Mouse (Mus musculus) myocyte (in vitro differentiated cells): ENCODE results near the gene Zfp825. TPM values are rescaled to one million over a fixed set of nuclear protein-coding genes. Genes with fewer than 3 reads are reported as not detected.
"Not testable (repeated sequence)": the region's sequence is repeated elsewhere in the genome, so short reads cannot be mapped to it uniquely, and the experiment has no call there.

ENCODE experiments used
- H3K27me3 ChIP-seq: one replicate; pipeline ENCODE4 v1.6.1; 2011; ENCODE audit not compliant: control insufficient read depth, insufficient read depth, insufficient read length
- H3K36me3 ChIP-seq: one replicate; pipeline ENCODE4 v1.6.1; 2011; ENCODE audit not compliant: control insufficient read depth, insufficient read depth
- H3K4me2 ChIP-seq: one replicate; pipeline ENCODE4 v1.6.1; 2011; ENCODE audit warnings: low read depth, control low read depth
- H3K4me3 ChIP-seq: one replicate; pipeline ENCODE4 v1.5.1; 2011; ENCODE audit warnings: mild to moderate bottlenecking, control low read depth, moderate library complexity
- H3K79me2 ChIP-seq: one replicate; pipeline ENCODE4 v1.6.1; 2011; ENCODE audit not compliant: control insufficient read depth, insufficient read depth
- H3ac ChIP-seq: one replicate; pipeline ENCODE4 v1.6.1; 2011; ENCODE audit not compliant: control insufficient read depth, insufficient read length
- CEBPB ChIP-seq: IDR thresholded peaks from 2 replicates; pipeline ENCODE4 v1.6.1; 2011; ENCODE audit warnings: mild to moderate bottlenecking, moderate library complexity; ENCODE audit not compliant: poor library complexity, insufficient read depth, severe bottlenecking
- E2F4 ChIP-seq: IDR thresholded peaks from one replicate; pipeline ENCODE4 v1.6.1; 2011; ENCODE audit warnings: mild to moderate bottlenecking, control low read depth, moderate library complexity; ENCODE audit not compliant: insufficient read depth
- MAX ChIP-seq: IDR thresholded peaks from one replicate; pipeline ENCODE4 v1.6.1; 2011; ENCODE audit warnings: low read depth, mild to moderate bottlenecking, control low read depth
- MYOD1 ChIP-seq, 3 experiments: IDR thresholded peaks; one replicate each; pipeline ENCODE4 v1.6.1; 2011; ENCODE audit warnings: control low read depth in 2 of 3, low read depth in 2 of 3, mild to moderate bottlenecking in 2 of 3, moderate library complexity in 1 of 3; ENCODE audit not compliant: insufficient read length in 2 of 3, control insufficient read depth in 1 of 3
- MYOG ChIP-seq, 3 experiments: IDR thresholded peaks; one replicate each; pipeline ENCODE4 v1.6.1; 2011; ENCODE audit warnings: control low read depth in 2 of 3, low read depth in 2 of 3, mild to moderate bottlenecking in 2 of 3; ENCODE audit not compliant: insufficient read length in 2 of 3, control insufficient read depth in 1 of 3, insufficient read depth in 1 of 3
- POLR2A ChIP-seq: IDR thresholded peaks from one replicate; pipeline ENCODE4 v1.6.1; 2011; ENCODE audit warnings: low read depth, mild to moderate bottlenecking, control low read depth, moderate library complexity; ENCODE audit not compliant: insufficient read length
- POLR2AphosphoS2 ChIP-seq: IDR thresholded peaks from one replicate; pipeline ENCODE4 v1.6.1; 2011; ENCODE audit warnings: low read depth, control low read depth; ENCODE audit not compliant: insufficient read length
- REST ChIP-seq: IDR thresholded peaks from one replicate; pipeline ENCODE4 v1.6.1; 2011; ENCODE audit warnings: mild to moderate bottlenecking, control low read depth, moderate library complexity; ENCODE audit not compliant: insufficient read depth, insufficient read length
- SRF ChIP-seq: IDR thresholded peaks from one replicate; pipeline ENCODE4 v1.6.1; 2011; ENCODE audit warnings: low read depth; ENCODE audit not compliant: control insufficient read depth, insufficient read length
- TCF12 ChIP-seq: IDR thresholded peaks from one replicate; pipeline ENCODE4 v1.6.1; 2011; ENCODE audit warnings: mild to moderate bottlenecking, control low read depth; ENCODE audit not compliant: poor library complexity, insufficient read depth, severe bottlenecking
- TCF3 ChIP-seq: IDR thresholded peaks from one replicate; pipeline ENCODE4 v1.6.1; 2011; ENCODE audit warnings: low read depth, control low read depth; ENCODE audit not compliant: insufficient read length
- USF1 ChIP-seq: IDR thresholded peaks from one replicate; pipeline ENCODE4 v1.6.1; 2011; ENCODE audit warnings: low read depth, mild to moderate bottlenecking, control low read depth, moderate library complexity
- polyA plus RNA-seq: library from polyadenylated mRNA; unstranded; fragments of >200 nt; fragmentation: generic; extraction: Trizol; gene quantifications from one replicate; pipeline ENCODE4 v1.2.1, GENCODE M21; 2012; ENCODE audit warnings: missing spikeins

Zfp825 gene
- polyA plus RNA-seq, 1 experiment, result 2.8 TPM

DNA sequence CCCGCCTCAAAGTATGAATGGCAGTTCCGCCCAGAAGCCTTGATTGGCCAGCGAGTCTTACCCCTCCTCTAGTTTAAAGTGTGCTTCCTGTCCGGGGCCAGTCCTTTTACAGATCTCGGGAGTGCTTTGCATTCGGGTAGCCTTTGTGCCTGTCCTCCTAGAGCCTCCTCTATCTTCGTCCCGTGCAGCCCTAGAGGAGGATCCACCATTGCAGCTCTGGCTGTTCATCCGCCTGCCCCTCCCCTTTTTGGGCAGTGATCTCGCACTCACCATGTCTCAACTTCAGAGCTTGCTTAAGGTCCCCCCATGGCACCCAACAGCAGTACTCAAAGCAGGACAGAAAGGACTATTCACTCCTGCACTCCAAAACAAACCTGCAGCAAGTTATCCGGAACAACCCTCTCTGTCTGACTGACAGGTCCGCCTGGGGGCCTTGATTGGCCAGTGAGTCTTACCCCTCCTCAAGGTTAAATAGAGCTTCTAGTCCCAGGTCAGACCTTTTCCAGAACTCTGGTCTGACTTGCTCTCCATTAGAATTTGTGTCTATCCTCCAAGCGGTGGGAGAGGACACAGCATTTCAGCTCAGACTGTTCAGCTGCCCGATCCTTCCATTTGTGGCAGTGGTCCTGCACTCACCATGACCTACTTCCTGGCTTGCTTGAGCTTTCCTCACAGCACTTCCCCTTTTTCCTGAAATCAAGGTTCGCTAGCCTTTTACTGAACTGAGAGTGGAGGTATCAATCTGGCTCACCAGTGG is 28.9 kb upstream of the Zfp825 start:
- peak overlapping the region; percentile 63 for H3K4me2 ChIP-seq
- peak overlapping the region; percentile 20 for H3K4me3 ChIP-seq
- H3K79me2 ChIP-seq, result no peaks in the 10 kb centered on the region
- no peak overlapping the region for H3ac ChIP-seq
- TF ChIP-seq POLR2A, result peak; percentile 49
- TF ChIP-seq CEBPB, result no peak
- H3K27me3 ChIP-seq, result no peaks in the 10 kb centered on the region
- no peaks in the 10 kb centered on the region for H3K36me3 ChIP-seq

DNA sequence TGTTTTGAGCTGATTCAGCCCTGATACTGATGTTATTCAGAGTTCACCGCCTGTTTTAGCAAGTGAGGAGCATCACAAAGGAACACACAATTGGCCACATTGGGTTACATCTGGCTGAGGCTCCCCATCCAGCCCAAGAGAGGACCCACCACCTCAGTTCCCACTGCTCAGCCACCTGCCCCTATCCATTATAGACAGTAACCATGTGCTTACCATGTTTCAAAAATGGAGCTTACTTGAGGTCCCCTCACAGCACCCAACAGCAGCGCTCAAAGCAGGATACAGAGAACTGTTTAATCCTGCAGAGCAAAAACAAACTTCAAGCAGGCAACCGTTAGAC is 28.3 kb upstream of the Zfp825 start:
- Histone ChIP-seq H3K4me2 (peak overlapping the region; percentile 63), H3K4me3 (peak overlapping the region; percentile 20)
- H3K36me3 ChIP-seq, H3K79me2 ChIP-seq, H3ac ChIP-seq, H3K27me3 ChIP-seq: not testable (repeated sequence)

DNA sequence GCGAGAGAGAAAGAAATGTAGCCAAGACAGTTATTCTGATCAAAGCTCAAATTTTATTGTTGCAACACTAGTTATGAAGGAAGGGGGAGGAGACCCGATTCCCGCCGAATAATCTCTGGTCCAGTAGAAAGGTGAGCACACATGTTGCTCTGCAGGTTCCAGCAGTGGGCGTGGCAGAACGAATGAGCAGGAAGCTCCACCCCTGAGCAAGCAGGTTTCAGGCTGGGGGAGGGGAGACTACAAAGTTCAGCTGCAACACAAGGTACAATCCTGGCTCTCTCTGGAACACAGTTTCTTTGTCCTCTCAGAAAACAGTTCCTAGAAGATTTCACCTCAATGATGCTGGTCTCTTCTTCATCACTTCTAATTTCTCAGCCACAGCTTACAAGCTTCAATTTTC is 14.2 kb upstream of the Zfp825 start:
- H3K36me3 ChIP-seq, H3K79me2 ChIP-seq, H3ac ChIP-seq, H3K4me2 ChIP-seq, H3K27me3 ChIP-seq, H3K4me3 ChIP-seq: not testable (repeated sequence)

DNA sequence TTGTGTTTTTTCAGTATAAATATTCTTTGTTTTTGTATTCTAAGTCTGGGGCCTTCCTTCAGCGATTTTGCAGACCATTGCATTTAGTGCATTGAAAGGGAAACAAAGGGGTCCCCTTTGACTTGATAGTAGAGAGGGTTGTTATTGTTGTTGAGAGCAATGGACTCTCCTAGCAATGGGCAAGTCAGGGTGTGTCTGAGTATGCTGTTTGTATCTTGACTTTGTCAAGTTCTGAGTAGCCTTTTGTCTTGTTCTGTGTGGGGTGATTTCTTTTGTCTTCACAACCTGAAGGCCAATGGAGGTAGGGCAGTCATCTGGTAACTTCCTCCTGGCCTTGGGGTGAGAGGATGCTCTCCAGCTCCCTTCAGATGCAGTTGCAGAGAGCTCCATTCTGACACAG is 9.1 kb upstream of the Zfp825 start:
- H3K4me3 ChIP-seq, H3K36me3 ChIP-seq, H3K27me3 ChIP-seq, H3K4me2 ChIP-seq, H3K79me2 ChIP-seq, H3ac ChIP-seq: not testable (repeated sequence)

DNA sequence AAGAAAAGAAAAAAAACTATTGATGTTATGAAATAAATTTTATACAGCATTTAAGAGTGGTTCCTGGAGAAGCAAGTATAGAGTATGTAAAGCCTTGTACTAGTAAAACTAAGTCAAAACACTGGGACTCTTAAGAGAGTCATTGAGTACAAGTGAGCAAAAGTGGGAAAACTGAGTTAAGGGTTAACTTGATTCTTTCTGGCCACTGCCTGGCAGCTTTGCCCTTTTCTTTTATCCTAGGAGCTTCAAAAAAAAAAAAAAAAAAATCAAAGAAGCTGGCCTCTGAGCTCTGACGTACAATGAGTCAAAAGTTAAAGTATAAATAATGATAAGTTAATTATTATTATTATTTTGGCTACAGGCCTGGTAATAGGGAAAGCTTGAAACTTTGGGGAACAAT is 5.9 kb upstream of the Zfp825 start:
- H3K79me2 ChIP-seq, H3K4me2 ChIP-seq, H3K36me3 ChIP-seq, H3K4me3 ChIP-seq, H3ac ChIP-seq, H3K27me3 ChIP-seq: not testable (repeated sequence)

DNA sequence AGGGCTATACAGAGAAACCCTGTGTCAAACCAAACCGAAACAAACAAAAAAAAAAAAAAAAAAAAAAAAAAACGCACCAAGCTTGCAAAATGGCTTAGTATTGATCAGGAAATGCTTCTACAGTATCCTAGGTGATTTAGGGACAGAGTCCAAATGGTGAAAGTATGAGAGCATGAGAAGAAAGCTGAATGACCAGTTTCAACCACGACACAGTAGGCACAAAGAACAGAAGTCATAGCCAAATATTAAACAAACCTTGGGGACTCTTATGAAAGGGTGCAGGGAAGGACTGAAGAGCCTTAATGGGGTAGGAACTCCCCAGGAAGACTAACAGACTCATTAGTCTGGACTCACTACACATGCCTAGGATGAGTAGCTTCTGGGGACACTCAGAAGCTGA is 9.5 kb downstream of the Zfp825 start:
- H3K79me2 ChIP-seq, H3ac ChIP-seq, H3K4me2 ChIP-seq, H3K27me3 ChIP-seq, H3K4me3 ChIP-seq: not testable (repeated sequence)
- peaks cover 16% of the 10 kb centered on the region for H3K36me3 ChIP-seq

DNA sequence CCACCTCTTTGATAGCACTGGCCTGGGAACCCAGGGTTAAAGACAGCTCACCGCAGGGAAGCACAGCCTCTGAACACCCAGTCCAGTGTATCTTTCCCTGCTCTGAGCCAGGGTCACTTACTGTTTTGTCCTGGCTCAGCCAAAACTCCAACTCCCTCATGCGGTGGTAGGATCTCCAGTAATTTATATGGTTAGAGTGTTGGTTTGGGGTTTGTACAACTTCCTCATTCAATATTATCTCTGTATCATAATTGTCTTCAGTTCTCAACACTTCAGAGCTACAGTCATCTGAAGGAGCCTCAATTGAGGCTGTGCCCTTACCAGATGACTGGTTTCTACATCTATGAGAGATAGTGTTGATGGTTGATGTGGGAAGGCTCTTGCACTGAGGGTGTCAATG is 22.3 kb downstream of the Zfp825 start:
- not testable (repeated sequence) for H3K4me3 ChIP-seq, H3ac ChIP-seq, H3K36me3 ChIP-seq, H3K27me3 ChIP-seq, H3K4me2 ChIP-seq, H3K79me2 ChIP-seq

DNA sequence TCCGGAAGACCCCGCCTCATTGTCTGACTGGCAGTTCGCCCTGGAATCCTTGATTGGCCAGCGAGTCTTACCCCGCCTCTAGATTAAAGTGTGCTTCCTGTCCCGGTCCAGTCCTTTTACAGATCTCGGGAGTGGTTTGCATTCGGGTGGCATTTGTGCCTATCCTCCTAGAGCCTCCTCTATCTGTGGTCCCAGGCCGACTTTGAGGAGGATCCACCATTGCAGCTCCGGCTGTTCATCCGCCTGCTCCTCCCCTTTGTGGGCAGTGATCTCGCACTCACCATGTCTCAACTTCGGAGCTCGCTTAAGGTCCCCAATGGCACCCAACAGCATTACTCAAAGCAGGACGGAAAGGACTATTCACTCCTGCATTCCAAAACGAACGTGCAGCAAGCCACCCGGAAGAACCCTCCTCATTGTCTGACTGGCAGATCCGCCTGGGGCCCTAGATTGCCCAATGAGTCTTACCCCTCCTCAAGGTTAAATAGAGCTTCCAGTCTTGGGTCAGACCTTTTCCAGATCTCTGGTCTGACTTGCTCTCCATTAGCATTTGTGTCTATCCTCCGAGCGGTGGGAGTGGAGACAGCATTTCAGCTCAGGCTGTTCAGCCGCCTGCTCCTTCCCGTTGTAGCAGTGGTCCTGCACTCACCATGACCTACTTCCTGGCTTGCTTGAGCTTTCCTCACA is 30.9 kb downstream of the Zfp825 start:
- TF ChIP-seq E2F4 (no peak), MYOD1 (IDR thresholded peaks at IDR 0.05; ENCODE audit: control insufficient read depth in 1 of 3, insufficient read length in 2 of 3, low read depth in 2 of 3) (no peak), CEBPB (peak; percentile 61; the same call in 1 of the 2 replicates), MAX (no peak), REST (no peak), USF1 (no peak), SRF (no peak), MYOG (IDR thresholded peaks at IDR 0.05; ENCODE audit: control insufficient read depth in 1 of 3, insufficient read depth in 1 of 3, insufficient read length in 2 of 3, low read depth in 2 of 3) (no peak), POLR2AphosphoS2 (peak; percentile 77), TCF12 (no peak), TCF3 (no peak), POLR2A (peak; percentile 77)
- Histone ChIP-seq H3K4me3 (peak overlapping the region; percentile 49), H3K4me2 (peak overlapping the region; percentile 79), H3K27me3 (no peaks in the 10 kb centered on the region), H3ac (no peak overlapping the region), H3K36me3 (no peaks in the 10 kb centered on the region), H3K79me2 (peaks cover 6% of the 10 kb centered on the region)

DNA sequence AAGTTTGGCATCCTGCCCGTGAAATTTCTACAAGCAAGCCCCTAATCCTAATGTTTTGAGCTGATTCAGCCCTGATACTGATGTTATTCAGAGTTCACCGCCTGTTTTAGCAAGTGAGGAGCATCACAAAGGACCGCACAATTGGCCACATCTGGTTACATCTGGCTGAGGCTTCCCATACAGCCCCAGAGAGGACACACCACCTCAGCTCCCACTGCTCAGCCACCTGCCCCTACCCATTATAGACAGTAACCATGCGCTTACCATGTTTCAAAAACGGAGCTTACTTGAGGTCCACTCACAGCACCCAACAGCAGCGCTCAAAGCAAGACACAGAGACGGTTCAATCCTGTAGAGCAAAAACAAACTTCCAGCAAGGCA is 31.5 kb downstream of the Zfp825 start:
- H3K4me2 ChIP-seq, result peak overlapping the region; percentile 79
- not testable (repeated sequence) for H3K36me3 ChIP-seq, H3K79me2 ChIP-seq, H3K27me3 ChIP-seq, H3ac ChIP-seq
- peak overlapping the region; percentile 49 for H3K4me3 ChIP-seq
